Mouse (Mus musculus) bone marrow, adult 2 months (tissue): ENCODE data around the gene Ccdc40.

Source experiments
- CTCF ChIP-seq: fragments of 200-500 bp; IDR thresholded peaks from 2 replicates; pipeline ENCODE4 v1.5.1; 2011; ENCODE audit warnings: low read length, control low read depth; ENCODE audit not compliant: control insufficient read depth, insufficient read depth
- POLR2A ChIP-seq: fragments of 200-500 bp; IDR thresholded peaks from 2 replicates; pipeline ENCODE4 v1.6.1; 2011; ENCODE audit warnings: low read depth, mild to moderate bottlenecking, control low read depth, low read length, borderline replicate concordance; ENCODE audit not compliant: control insufficient read depth

GRCm38 (mm10) chr11:119267768-119268556 is 39.6 kb downstream of the Ccdc40 start, which contains the start of gene Gaa:
- TF ChIP-seq POLR2A: peak; percentile 57; the same call in 1 of the 2 replicates
- TF ChIP-seq CTCF: peak; percentile 100
